ENCODE assay signal across 8 mouse cellular contexts in the genomic region with DNA sequence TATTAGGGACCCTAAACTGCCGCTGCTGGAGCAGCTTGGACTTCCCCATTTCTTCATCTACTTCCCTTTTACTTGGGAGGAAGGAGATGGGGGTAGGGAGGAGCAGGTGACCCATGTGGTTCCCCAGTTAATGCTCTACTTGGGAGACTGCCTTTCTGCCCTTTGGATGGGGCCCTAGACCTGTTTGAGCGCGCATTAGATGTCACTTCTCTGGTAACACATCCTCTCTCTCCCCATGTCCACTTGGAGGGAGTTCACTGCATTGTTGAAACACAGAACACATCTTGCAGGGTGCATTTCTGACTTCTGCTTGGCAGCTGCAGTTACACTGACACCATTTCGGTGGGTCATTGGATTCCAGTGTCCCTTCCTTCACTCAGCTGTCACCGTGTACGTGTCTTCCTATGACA. TPM values are rescaled to one million over a fixed set of nuclear protein-coding genes. Genes with fewer than 3 reads are reported as not detected.
A peak's percentile ranks its signal among the peaks of the same experiment; 100 is the strongest.
DNase-seq lines count a peak whose midpoint lies in the region; ATAC-seq lines count a peak whose summit lies in the region.

No protein-coding gene starts in this region.

- peaks cover 63% of the 10 kb centered on the region for H3K27me3 ChIP-seq in hindbrain, embryonic 10.5 days (ENCODE audit: insufficient read depth, poor library complexity, severe bottlenecking)
- peaks cover 6% of the 10 kb centered on the region for H3K27me3 ChIP-seq in liver, embryonic 16.5 days (ENCODE audit: control insufficient read depth, insufficient read depth, low read depth, low read length)
- H3K27me3 ChIP-seq in splenic B cell, adult 2 months (ENCODE audit: control insufficient read depth, insufficient read depth, low read length, poor library complexity, severe bottlenecking), result no peaks in the 10 kb centered on the region

- H3K9me3 ChIP-seq in hindbrain, embryonic 10.5 days, result no peaks in the 10 kb centered on the region
- no peaks in the 10 kb centered on the region for H3K9me3 ChIP-seq in liver, embryonic 16.5 days (replicated peaks; ENCODE audit: control insufficient read depth, low read length)

- 42% methylated on average over 6 of the region's 6 CpGs for WGBS in hindbrain, embryonic 10.5 days
- 18% methylated on average over 6 of the region's 6 CpGs for WGBS in liver, embryonic 16.5 days (ENCODE audit: insufficient replicate concordance)

- intact Hi-C loops in heart, postnatal 25 days (cut with DNase I), result no loop called here
- intact Hi-C loops in left cerebral cortex, postnatal 36 days (cut with DNase I), result no loop called here

- peak; percentile 97 for DNase-seq in heart, adult 11 months
- no peak for DNase-seq in heart, postnatal 25 days (ENCODE audit: low spot score)
- DNase-seq in hindbrain, embryonic 10.5 days (ENCODE audit: low spot score), result no peak
- DNase-seq in splenic B cell, adult 2 months (ENCODE audit: low read depth, low spot score), result peak; percentile 67
- no peak for DNase-seq in layer of hippocampus, postnatal 10 days (ENCODE audit: low spot score in 2 of 2)
- DNase-seq in left cerebral cortex, postnatal 36 days (ENCODE audit: low spot score in 2 of 2), result no peak

- H3K4me3 ChIP-seq in brown adipose tissue, adult 24 weeks (ENCODE audit: insufficient read depth, low read depth, low read length), result peak overlapping the region; percentile 91
- 0 out of 2 replicates have a peak overlapping the region, but pooled peaks have one; percentile 64 for H3K4me3 ChIP-seq in hindbrain, embryonic 10.5 days
- no peak overlapping the region for H3K4me3 ChIP-seq in liver, embryonic 16.5 days (ENCODE audit: low read depth, low read length)

- peak overlapping the region; percentile 99 for H3K27ac ChIP-seq in brown adipose tissue, adult 24 weeks (replicated peaks; ENCODE audit: low read depth, low read length)
- H3K27ac ChIP-seq in hindbrain, embryonic 10.5 days, result peak overlapping the region; percentile 90
- peak overlapping the region; percentile 57 for H3K27ac ChIP-seq in liver, embryonic 16.5 days (ENCODE audit: low read length)

- peak; percentile 28; the same call in 1 of the 2 replicates for ATAC-seq in liver, embryonic 16.5 days (ENCODE audit: low read depth)

- H3K4me2 ChIP-seq in liver, embryonic 16.5 days (ENCODE audit: low read depth, low read length), result 0 out of 2 replicates have a peak overlapping the region, but pooled peaks have one; percentile 0

- peaks cover 2% of the 10 kb centered on the region for H3K4me1 ChIP-seq in brown adipose tissue, adult 24 weeks (ENCODE audit: control insufficient read depth, insufficient read depth, insufficient read length, low read length)
- H3K4me1 ChIP-seq in hindbrain, embryonic 10.5 days (replicated peaks), result peaks cover 22% of the 10 kb centered on the region
- H3K4me1 ChIP-seq in liver, embryonic 16.5 days (ENCODE audit: control insufficient read depth, low read depth, low read length), result no peaks in the 10 kb centered on the region

- peaks cover 8% of the 10 kb centered on the region for H3K36me3 ChIP-seq in hindbrain, embryonic 10.5 days
- no peaks in the 10 kb centered on the region for H3K36me3 ChIP-seq in liver, embryonic 16.5 days (ENCODE audit: control insufficient read depth, insufficient read depth)
- peaks cover 13% of the 10 kb centered on the region; the same call in 1 of the 2 replicates for H3K36me3 ChIP-seq in splenic B cell, adult 2 months (ENCODE audit: control insufficient read depth, insufficient read depth, low read length, poor library complexity, severe bottlenecking)

- no peak overlapping the region for H3K9ac ChIP-seq in liver, embryonic 16.5 days (ENCODE audit: low read depth, low read length)

RNA-seq across cellular contexts. Expression of a gene that starts 1.2 kb away (rescaled TPM):
- 100 to 1,000 TPM; 459 to 522 TPM for total RNA-seq in heart, postnatal 25 days (2021)
- polyA plus RNA-seq in brown adipose tissue, adult 24 weeks (2012; ENCODE audit: insufficient read depth, insufficient read length, missing spikeins), result 941 and 1,203 TPM in 2 replicates
- polyA plus RNA-seq in hindbrain, embryonic 10.5 days (2016; fragmentation: Nextera tagmentation; extraction: Ambion mirVana), result 4,143 and 5,498 TPM in 2 replicates
- polyA plus RNA-seq in liver, embryonic 16.5 days (2015; fragmentation: Nextera tagmentation; extraction: Ambion mirVana), result 1,121 and 1,210 TPM in 2 replicates
- total RNA-seq in layer of hippocampus, postnatal 10 days (2021), result 1,000 to 10,000 TPM; 2,084 to 2,121 TPM
- total RNA-seq in left cerebral cortex, postnatal 36 days (2021), result 100 to 1,000 TPM; 896 to 982 TPM

RNA-seq across cellular contexts. Expression of a gene that starts 53.8 kb away (rescaled TPM):
- 1 to 10 TPM; 2.3 to 2.8 TPM for total RNA-seq in heart, postnatal 25 days (2021)
- polyA plus RNA-seq in brown adipose tissue, adult 24 weeks (2012; ENCODE audit: insufficient read depth, insufficient read length, missing spikeins), result 0.79 and 0.99 TPM in 2 replicates
- 0.17 TPM in 1 of 2 replicates, not detected in the other for polyA plus RNA-seq in hindbrain, embryonic 10.5 days (2016; fragmentation: Nextera tagmentation; extraction: Ambion mirVana)
- 0.97 and 1.3 TPM in 2 replicates for polyA plus RNA-seq in liver, embryonic 16.5 days (2015; fragmentation: Nextera tagmentation; extraction: Ambion mirVana)
- not detected for total RNA-seq in layer of hippocampus, postnatal 10 days (2021)
- under 1 TPM; 0.12 to 0.16 TPM for total RNA-seq in left cerebral cortex, postnatal 36 days (2021)

Comparison
In these comparisons a context has a peak if more than half of its experiments do, and no peak if none do; other contexts are left out.
1. DNase-seq: peak in heart, adult 11 months (single experiment) and splenic B cell, adult 2 months (single experiment); none in heart, postnatal 25 days (single experiment), hindbrain, embryonic 10.5 days (single experiment), layer of hippocampus, postnatal 10 days (0 of 2) and left cerebral cortex, postnatal 36 days (0 of 2).
2. Peak in every context shown above with its lines, with median percentiles within 50 percentile points of each other: H3K27ac ChIP-seq.